Mouse (Mus musculus): Measurements from ENCODE around the gene Atp6v0c. TPM values are rescaled to one million over a fixed set of nuclear protein-coding genes. Genes with fewer than 3 reads are reported as not detected.
"Not testable (repeated sequence)": the region's sequence is repeated elsewhere in the genome, so short reads cannot be mapped to it uniquely, and the experiment has no call there.

The Atp6v0c gene
- polyA plus RNA-seq, 1 experiment from 2014 or later = 620 TPM

- H3K36me3 ChIP-seq (ENCODE audit: insufficient read depth, low read length) = no peaks in the 10 kb centered on the region
Measured at GRCm38 (mm10) chr17:24137226-24137880, 32.1 kb downstream of the Atp6v0c start.

GRCm38 (mm10) chr17:24134062-24134461 lies 35.4 kb downstream of the Atp6v0c start:
- no peak overlapping the region for H3K4me2 ChIP-seq (replicated peaks; ENCODE audit: low read depth, low read length)
- DNase-seq (ENCODE audit: low spot score) = no peak
- ATAC-seq = no peak
- H3K9me3 ChIP-seq (ENCODE audit: low read length) = no peaks in the 10 kb centered on the region
- TF ChIP-seq CTCF (IDR thresholded peaks at IDR 0.05) (no peak), EP300 (IDR thresholded peaks at IDR 0.05) (no peak)
- no peak overlapping the region for H3K4me3 ChIP-seq (ENCODE audit: low read depth, low read length)
- no peaks in the 10 kb centered on the region for H3K36me3 ChIP-seq (ENCODE audit: insufficient read depth, low read length)
- H3K4me1 ChIP-seq (ENCODE audit: insufficient read depth, low read depth, low read length) = peaks cover 6% of the 10 kb centered on the region; the same call in 1 of the 2 replicates
- H3K27ac ChIP-seq (ENCODE audit: low read length) = no peak overlapping the region
- H3K27me3 ChIP-seq (replicated peaks; ENCODE audit: insufficient read depth, low read length) = no peaks in the 10 kb centered on the region
- no peak overlapping the region for H3K9ac ChIP-seq (replicated peaks; ENCODE audit: low read depth)

More at GRCm38 (mm10) chr17:24137226-24137880, 32.1 kb downstream of the Atp6v0c start:
- Histone ChIP-seq H3K27me3 (replicated peaks; ENCODE audit: insufficient read depth, low read length) (no peaks in the 10 kb centered on the region), H3K4me3 (ENCODE audit: low read depth, low read length) (no peak overlapping the region), H3K4me1 (ENCODE audit: insufficient read depth, low read depth, low read length) (peaks cover 10% of the 10 kb centered on the region), H3K27ac (ENCODE audit: low read length) (no peak overlapping the region), H3K9me3 (ENCODE audit: low read length) (no peaks in the 10 kb centered on the region), H3K9ac (replicated peaks; ENCODE audit: low read depth) (no peak overlapping the region), H3K4me2 (replicated peaks; ENCODE audit: low read depth, low read length) (no peak overlapping the region)
- ATAC-seq = no peak
- DNase-seq (ENCODE audit: low spot score) = no peak
- TF ChIP-seq EP300 (IDR thresholded peaks at IDR 0.05) (no peak), CTCF (IDR thresholded peaks at IDR 0.05) (no peak)
- 46% methylated on average over 2 of the region's 2 CpGs for WGBS

- not testable (repeated sequence) for H3K9me3 ChIP-seq (ENCODE audit: low read length); H3K4me1 ChIP-seq (ENCODE audit: insufficient read depth, low read depth, low read length); H3K27me3 ChIP-seq (replicated peaks; ENCODE audit: insufficient read depth, low read length); H3K27ac ChIP-seq (ENCODE audit: low read length); DNase-seq (ENCODE audit: low spot score); ATAC-seq; H3K4me3 ChIP-seq (ENCODE audit: low read depth, low read length); H3K36me3 ChIP-seq (ENCODE audit: insufficient read depth, low read length); H3K4me2 ChIP-seq (replicated peaks; ENCODE audit: low read depth, low read length); H3K9ac ChIP-seq (replicated peaks; ENCODE audit: low read depth)
- 94% methylated on average over 4 of the region's 4 CpGs for WGBS
- peak; percentile 32 for TF ChIP-seq CTCF (IDR thresholded peaks at IDR 0.05)
Measured at GRCm38 (mm10) chr17:24132919-24133318, 36.6 kb downstream of the Atp6v0c start.

- Histone ChIP-seq H3K4me1 (ENCODE audit: insufficient read depth, low read depth, low read length) (0 out of 2 replicates have a peak, but pooled peaks cover 6% of the 10 kb centered on the region), H3K27me3 (replicated peaks; ENCODE audit: insufficient read depth, low read length) (no peaks in the 10 kb centered on the region), H3K36me3 (ENCODE audit: insufficient read depth, low read length) (no peaks in the 10 kb centered on the region), H3K9ac (replicated peaks; ENCODE audit: low read depth) (no peak overlapping the region), H3K4me3 (ENCODE audit: low read depth, low read length) (no peak overlapping the region), H3K27ac (ENCODE audit: low read length) (no peak overlapping the region), H3K9me3 (ENCODE audit: low read length) (no peaks in the 10 kb centered on the region), H3K4me2 (replicated peaks; ENCODE audit: low read depth, low read length) (no peak overlapping the region)
- WGBS = 91% methylated on average over 3 of the region's 3 CpGs
- TF ChIP-seq EP300 (IDR thresholded peaks at IDR 0.05) (no peak), CTCF (IDR thresholded peaks at IDR 0.05) (peak; percentile 36)
- DNase-seq (ENCODE audit: low spot score) = no peak
- no peak for ATAC-seq
Measured at GRCm38 (mm10) chr17:24131570-24131969, 37.9 kb downstream of the Atp6v0c start.

- not testable (repeated sequence) for DNase-seq (ENCODE audit: low spot score); H3K27me3 ChIP-seq (replicated peaks; ENCODE audit: insufficient read depth, low read length); H3K9me3 ChIP-seq (ENCODE audit: low read length); H3K27ac ChIP-seq (ENCODE audit: low read length); H3K4me1 ChIP-seq (ENCODE audit: insufficient read depth, low read depth, low read length); ATAC-seq; H3K4me3 ChIP-seq (ENCODE audit: low read depth, low read length); H3K4me2 ChIP-seq (replicated peaks; ENCODE audit: low read depth, low read length); H3K36me3 ChIP-seq (ENCODE audit: insufficient read depth, low read length); H3K9ac ChIP-seq (replicated peaks; ENCODE audit: low read depth)
- WGBS = 82% methylated on average over 4 of the region's 4 CpGs
Measured at GRCm38 (mm10) chr17:24129246-24129645, 40.3 kb downstream of the Atp6v0c start.

- no peak overlapping the region for H3K27ac ChIP-seq (ENCODE audit: low read length)
- no peaks in the 10 kb centered on the region for H3K27me3 ChIP-seq (replicated peaks; ENCODE audit: insufficient read depth, low read length)
- H3K4me2 ChIP-seq (replicated peaks; ENCODE audit: low read depth, low read length) = no peak overlapping the region
- TF ChIP-seq CTCF (IDR thresholded peaks at IDR 0.05) (no peak), EP300 (IDR thresholded peaks at IDR 0.05) (no peak)
- H3K9me3 ChIP-seq (ENCODE audit: low read length) = no peaks in the 10 kb centered on the region
- no peak overlapping the region for H3K9ac ChIP-seq (replicated peaks; ENCODE audit: low read depth)
- WGBS = 82% methylated on average over 1 of the region's 1 CpGs
- no peak overlapping the region for H3K4me3 ChIP-seq (ENCODE audit: low read depth, low read length)
- H3K4me1 ChIP-seq (ENCODE audit: insufficient read depth, low read depth, low read length) = 0 out of 2 replicates have a peak, but pooled peaks cover 3% of the 10 kb centered on the region
- DNase-seq (ENCODE audit: low spot score) (no peak), ATAC-seq (no peak)
- no peaks in the 10 kb centered on the region for H3K36me3 ChIP-seq (ENCODE audit: insufficient read depth, low read length)
Measured at GRCm38 (mm10) chr17:24127592-24127991, 41.9 kb downstream of the Atp6v0c start.
